Mouse (Mus musculus) CH12F3 (cell line): Measurements from ENCODE around the gene Cdnf.

Experiments used
- in situ Hi-C: fragments of 300-500 bp; cut with MboI; formaldehyde crosslinking; loops from 2 replicates; pipeline ENCODE4 v1.14.3; 2020; ENCODE audit warnings: low sequenced_read_pairs

Gene Cdnf

DNA sequence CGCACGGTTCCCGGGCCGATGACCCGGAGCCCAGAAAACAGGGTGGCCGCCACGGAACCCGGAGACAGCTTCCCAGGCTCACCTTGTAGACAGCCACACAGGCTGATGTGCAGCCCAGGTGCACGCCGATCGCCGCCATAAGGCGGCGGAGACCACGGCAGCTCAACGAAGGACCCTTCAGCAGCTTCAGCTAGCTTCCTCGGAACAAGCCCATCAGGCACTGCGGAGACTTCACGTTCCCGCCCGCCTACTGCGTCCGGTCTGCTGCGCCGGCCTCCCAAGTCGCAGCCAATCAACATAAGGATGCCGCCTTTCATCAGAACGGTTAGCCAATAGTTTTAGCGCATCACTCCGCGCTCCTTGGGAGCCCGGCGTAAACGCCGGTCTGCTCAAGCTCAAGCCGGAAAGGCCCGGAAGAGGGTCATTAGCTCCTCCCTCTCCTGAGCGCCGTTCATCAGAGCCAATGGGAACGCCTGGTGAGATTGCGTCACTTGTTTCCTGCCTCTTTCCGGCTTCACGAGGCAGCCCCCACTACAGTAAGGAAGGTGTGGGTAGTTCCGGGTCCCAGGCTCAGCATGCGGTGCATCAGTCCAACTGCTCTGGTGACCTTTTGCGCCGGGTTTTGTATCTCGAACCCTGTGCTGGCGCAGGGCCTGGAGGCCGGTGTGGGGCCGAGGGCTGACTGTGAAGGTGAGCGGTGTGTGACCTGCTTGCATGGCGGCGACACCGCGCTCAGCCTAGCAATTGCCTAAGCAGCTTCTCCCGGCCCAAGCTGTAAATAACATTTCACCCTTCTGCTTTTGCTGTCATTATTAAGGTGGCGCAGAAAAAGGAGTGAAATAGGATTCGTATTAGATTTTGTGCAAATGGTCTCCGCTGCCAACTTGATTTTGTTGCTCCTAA is at the start of gene Cdnf, which contains the start of the genes Gm45902 and Hspa14:
Cdnf (plus strand) TSS at position 479 of the 903 bp plus-strand sequence.
Gm45902 (minus strand) TSS at position 239 of the 903 bp plus-strand sequence.
Hspa14 (minus strand) TSS at position 263 of the 903 bp plus-strand sequence.
- in situ Hi-C loops = no loop called here

DNA sequence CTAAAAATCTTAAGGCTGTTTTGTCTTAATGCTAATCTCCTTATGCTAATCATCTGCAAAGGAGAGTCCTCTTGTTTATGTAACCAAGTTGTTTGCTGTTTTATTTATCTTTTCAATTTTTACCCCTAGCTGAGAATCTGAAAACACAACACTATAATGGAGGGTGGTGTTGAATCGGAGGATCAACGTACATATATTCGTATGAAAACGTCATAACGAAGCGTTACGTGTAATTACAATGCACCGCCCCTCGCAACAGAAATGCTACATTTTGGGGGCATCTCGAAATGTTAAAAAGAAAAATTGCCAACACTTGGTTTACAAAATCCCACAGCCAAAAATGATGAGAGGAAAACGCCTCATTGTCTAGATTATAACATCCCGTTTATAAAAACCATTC is 38.9 kb upstream of the Cdnf start:
- in situ Hi-C loops = no loop called here

DNA sequence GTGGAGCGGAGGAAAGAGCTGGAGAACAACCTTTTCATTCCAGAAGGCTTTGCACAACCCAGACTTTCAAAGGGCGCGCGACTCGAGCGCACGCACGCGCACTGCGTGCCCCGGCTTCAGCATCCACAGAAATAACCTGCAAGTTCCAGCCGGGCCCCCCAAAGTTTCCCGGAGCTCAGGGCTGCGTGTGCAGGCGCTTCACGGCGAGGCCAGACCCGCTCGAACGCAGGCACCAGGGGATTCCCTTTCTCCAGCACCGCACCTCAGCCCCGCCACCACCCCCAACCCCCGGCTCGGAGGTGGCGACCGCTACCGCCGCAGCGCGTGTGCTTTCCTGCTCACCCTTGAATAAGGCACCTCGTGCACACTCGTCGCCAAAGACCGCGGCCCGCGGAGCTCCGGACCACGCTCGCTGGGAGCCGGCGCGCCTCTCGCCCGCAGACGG is 38.4 kb upstream of the Cdnf start:
- in situ Hi-C loops = no loop called here

DNA sequence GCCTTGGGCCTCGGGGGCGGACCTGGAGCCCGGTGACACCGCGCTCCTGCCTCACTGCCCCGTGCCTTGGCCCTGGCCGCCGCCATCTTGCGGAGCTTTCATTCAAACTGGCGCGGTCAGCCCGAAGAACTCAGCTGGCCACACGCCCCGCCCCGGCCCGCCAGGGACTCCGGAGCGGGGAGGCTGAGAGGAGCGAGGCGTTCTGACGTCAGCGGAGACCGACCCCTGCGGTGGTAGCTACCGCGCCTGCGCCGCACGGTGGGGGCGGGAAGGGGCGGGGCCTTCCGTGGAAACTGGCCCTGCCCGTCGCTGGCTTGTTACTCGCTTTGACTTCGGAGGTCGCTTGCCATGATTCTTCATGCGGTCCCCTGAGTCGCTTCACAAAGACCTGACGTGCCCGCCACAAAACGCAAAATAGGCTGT is 38.0 kb upstream of the Cdnf start, which contains the start of gene Suv39h2:
Suv39h2 (minus strand) TSS at position 171 of the 423 bp plus-strand sequence.
- in situ Hi-C loops = no loop called here

DNA sequence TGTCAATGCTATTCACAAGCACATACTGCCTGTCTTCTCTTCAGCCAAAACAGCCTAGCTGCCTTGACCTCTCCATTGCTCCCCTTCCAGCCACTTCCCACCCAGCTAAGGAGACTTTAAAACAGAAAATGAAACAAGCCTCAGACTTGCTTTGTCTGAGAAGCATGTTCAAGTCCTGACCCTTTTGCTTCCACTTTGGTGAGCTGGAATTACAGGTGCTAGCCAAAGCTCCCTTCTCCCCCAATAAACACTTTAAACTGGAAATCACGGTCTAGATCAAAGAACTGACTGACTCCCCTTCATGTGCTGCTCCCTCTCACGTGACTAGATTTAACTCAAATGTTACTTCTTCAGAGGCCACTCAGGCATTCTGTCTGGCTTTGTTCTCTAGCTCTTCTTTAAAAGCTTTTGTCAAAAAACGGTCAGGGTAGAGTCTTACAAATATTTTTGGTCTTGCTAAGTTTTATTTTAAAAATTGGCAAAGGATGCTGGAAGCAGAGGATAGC is 37.0 kb upstream of the Cdnf start:
- in situ Hi-C loops = no loop called here

DNA sequence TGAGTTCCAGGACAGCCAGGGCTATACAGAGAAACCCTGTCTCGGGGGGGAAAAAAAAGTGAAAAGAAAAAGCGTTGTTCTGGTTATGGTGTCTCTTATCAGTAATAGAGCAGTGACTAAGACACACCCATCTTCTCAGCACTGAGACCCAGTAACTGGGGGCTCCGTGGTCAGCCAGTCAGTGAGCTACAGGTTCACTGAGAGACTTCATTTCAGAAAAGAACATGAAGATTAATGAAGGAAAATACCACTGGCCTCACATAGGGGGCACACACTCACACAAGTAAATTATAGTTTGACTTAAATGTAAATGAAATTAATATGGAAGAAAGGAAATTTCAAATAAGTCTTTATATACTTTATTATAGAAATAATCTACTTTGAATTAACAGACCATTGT is 32.6 kb upstream of the Cdnf start:
- in situ Hi-C loops = no loop called here

DNA sequence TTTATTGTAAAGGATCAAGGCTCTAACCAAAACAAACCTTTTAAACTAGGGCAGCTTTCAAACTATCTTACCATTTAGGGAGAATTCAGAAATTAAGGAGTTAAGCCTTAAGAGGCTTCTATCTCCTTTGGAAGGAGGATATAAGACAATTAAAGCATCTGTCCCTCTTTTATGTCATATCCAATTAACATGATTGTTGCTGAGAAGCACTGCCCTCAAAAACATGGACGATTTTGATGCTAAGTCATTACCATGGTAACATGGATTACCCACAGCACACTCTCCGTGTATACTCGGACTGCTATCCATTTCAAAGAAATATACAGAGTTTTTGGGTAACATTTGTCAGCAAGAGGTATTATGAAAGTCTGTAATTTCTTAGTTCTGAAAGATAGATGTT is 23.0 kb upstream of the Cdnf start:
- in situ Hi-C loops = no loop called here

DNA sequence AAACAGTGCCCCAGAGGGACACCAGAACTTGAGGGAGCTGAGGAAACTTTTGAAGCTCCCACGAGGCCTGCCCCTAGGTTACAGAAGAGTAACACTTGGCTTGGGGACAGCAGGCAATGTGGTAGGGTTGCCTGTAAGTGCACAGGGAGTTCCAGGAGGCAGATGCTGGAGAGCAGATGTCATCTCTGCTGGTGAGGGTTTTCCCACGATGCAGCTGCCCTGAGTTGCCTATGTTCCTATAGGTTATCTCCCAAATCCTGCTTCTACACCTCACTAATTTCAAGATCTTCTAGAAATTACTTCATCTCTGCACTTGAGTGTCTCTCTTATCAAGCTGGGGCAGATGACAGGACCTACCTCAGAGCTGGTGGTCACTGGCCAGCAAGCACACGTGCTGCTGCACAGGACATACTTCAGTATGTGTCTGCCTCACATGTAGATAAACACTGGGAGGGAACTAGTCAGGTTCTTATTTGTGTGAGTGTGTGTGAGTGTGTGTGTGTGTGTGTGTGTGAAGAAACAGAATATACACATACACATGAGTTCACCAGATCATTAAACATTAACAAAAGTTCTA is 18.9 kb upstream of the Cdnf start:
- in situ Hi-C loops = no loop called here

DNA sequence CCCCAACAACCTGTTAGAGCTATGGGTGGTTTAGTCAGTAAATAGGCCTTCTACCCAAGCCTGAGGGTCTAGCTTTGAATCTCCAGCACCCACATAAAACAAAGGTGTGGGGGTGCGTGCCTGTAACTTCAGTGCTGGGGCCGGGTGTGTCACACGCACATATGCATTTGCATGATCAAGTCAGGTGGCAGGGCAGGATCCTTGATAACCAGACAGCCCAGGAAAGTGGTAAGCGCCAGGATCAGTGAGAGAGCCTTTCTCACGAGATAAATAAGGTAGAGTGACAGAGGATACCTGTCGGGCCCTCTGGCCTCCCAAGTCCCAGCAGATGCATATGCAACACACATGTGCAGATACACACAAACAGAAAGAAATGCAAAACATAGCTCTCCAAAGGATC is 13.3 kb upstream of the Cdnf start:
- in situ Hi-C loops = no loop called here

DNA sequence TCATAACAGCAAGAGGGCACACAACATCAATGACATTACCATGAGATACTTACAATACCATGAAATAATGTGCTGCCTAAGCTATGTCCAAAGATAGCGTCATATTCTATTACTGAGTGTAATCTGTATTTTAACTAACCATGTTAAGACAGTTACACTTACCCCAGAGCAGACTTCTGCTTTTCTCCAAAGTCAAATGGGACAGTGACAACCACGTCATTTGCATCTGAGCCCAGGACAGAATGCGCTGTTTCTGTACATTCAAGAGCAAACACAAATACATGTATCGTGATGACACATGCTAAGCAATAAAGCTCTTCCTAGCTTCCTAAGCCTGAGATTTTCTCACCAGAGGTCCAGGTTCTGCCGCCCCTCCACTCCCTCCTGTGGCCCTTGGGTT is 11.9 kb upstream of the Cdnf start:
- in situ Hi-C loops = no loop called here

DNA sequence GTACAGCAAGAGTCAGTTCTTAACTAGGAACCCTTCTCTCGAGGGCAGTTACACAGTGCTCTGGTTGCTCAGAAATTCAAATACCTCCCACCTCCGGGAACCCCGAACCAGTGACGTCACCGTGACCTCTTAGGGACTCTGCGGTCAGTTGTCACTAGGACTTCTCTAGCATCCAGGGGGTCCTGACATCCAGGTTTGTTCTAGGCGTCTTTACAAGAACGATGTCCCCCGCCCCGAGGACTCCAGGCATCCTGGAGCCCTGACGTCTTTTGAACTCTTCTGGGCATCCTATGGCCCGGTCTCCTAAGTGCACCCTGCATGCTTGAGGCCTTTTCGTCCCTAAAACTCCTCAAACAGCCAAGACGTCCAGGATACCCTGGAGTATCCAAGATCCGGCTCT is 754 bp upstream of the Cdnf start:
- in situ Hi-C loops = no loop called here

DNA sequence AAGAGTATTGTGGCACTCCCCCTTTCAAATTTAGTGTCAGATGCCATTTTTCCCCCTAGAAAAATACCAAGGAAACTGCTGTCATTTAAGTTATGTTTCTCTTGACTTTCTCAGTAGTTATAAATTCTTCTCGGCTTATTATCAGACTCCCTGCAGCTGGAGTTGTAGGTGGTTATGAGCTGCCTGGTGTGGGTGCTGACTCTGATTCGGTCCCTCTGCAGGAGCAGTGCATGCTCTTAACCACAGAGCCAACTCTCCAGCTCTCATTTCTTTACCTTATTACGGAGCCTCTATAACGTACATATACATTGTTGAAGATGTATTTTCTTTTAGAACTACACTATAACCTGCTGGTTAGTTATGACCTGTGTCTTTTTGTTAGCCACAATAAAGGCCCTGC is 9.7 kb downstream of the Cdnf start:
- in situ Hi-C loops = no loop called here

DNA sequence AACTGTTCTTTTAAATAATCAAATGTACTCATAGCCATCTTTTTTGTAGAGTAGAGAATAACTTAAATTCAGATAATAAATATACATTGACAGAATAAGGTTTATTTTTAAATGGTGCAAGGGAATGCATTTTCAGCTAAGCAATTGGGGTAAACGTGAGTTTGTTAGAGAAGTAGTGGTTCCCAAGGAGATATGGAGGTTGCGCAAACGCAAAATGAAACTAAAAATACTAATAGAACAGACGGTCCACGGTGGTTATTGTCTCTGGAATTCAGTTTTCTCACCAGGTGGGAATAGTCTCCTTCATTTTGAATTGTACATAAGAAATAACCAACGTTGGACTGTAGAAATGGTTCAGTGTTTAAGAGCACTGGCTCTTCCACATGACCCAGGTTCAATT is 13.5 kb downstream of the Cdnf start:
- in situ Hi-C loops = loop anchor here (25.0 kb wide), 1 partner anchor 236 kb away; no protein-coding TSS in a partner anchor

DNA sequence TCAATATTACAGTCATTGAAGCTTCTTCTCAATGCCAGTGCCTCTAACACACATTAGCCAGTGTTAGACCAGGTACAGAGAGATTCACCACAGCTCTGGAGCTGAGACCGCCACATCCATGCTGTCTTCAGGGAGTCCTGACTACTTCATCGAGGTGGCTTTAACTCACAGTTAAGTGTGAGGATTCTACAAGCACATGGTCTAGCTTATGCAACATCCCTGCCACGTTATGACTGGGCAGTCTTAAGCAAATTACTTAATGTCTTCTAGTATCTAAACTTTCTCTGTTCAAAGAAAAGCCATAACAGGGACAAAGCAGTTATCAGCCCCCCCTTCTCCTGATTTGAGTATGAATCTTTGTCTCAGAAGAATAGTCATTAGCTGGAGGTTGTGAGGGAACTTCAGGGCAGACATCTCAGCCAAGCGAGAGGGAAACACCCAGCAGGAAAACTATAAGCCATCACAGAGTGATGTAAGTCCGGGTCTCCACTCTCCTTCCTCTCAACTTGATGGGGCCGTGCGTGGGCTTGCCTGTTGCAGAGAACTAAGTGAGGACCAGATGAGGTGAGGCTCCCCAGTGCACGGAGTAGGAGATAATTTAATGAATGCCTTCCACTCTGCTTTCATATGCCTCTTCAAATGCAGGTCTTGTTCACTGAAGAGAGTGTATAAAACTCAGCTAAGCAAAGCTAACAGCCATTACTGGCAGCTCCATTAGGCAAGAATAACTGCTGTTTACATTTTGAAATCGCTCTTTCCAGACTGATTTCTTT is 28.7 kb downstream of the Cdnf start:
- in situ Hi-C loops = loop anchor here (25.0 kb wide), 1 partner anchor 221 kb away; no protein-coding TSS in a partner anchor

DNA sequence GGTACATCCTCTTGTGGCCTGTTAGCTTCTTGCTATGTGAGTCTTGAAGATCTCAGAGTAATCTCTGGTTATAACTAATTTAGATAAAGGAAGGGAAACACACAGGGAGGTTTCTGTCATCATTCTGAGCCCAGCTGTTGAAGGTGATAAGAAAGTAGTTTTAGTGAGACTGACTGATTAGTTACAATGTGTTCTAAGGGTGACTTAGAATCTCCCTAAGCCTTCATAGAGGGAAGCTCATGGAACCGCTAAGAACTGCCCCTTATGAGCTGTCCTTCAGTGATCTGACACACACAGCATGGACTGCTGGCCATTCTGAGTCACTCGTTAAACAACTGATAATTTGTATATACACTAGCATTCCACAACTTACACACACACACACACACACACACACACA is 33.2 kb downstream of the Cdnf start:
- in situ Hi-C loops = loop anchor here (25.0 kb wide), 1 partner anchor 216 kb away; no protein-coding TSS in a partner anchor

DNA sequence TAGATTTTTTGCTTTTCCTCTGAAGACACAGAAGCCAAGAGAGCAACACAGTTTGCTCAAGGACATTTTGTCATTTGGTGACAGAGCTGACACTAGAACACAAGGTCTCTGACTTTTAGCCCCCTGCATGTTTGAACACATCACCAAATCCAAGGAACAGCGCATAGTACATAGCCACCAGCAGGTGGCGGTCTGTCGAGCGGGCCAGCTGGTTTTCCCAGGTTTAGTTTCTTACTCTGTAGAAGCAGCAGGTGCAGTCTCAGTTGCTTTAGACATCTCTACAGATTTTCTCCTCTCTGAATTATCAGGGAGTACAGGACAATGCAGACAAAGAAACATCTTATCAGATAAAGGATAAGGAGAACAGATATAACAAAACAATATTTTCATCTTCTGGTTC is 33.8 kb downstream of the Cdnf start:
- in situ Hi-C loops = loop anchor here (25.0 kb wide), 1 partner anchor 216 kb away; no protein-coding TSS in a partner anchor

DNA sequence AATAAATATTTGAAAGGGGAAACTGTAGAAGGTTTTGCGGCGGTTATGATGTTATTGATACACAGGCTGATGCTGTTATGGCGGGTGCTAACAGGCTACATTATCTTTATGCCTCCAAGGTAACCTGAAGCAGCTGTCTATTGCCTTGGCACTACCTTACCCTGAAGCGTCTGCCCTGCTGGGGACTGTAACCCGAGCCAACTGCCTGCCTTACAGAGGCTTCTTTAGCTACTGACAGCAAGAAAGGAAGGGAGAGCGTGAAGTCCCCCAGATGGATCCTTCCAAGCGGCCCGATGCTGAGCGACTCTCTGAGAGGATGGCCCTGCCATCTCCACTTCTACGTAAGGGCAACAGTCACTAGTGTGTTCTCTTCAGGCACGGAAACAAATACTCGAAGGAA is 57.4 kb downstream of the Cdnf start, which contains the start of gene Fam107b:
Fam107b (plus strand) TSS at position 303 of the 400 bp plus-strand sequence.
- in situ Hi-C loops = no loop called here

DNA sequence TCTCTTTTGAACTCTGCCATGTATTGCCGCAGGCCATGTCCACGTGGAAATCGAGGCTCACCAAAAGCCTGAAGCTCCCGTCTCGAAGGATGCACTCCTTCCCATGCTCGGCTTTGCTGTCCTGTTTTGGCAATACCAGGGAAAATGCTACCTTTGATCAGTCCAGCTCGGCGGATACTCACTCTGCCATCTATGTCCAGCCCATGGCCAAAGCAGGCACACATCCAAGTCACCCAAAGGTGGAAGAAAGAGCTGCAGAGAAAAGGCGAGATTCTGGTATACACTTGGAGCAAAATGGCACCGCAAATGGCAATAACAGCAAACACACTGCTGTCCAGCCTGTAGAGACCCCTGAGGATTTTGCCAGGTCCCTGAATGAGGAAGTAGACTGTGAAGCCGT is 57.8 kb downstream of the Cdnf start:
- in situ Hi-C loops = no loop called here

DNA sequence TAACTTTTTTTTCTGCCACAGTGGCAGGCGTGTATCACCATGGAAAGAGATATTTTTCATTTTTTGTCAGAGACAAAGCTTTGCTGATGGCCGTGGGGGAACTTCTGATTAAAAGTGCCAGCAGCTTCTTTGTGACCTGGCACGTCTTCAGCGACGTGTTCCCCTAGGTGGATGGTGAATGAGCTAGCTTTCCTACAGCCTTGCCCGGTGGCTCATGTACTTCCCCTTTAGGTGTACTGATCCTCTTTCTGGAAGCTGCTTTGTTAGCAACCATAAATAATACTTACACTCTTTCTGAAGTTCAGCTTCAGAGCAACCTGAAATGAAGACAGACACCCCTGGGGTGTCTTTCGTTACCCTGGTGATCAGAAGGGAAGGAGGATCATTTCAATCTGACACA is 61.1 kb downstream of the Cdnf start:
- in situ Hi-C loops = no loop called here

DNA sequence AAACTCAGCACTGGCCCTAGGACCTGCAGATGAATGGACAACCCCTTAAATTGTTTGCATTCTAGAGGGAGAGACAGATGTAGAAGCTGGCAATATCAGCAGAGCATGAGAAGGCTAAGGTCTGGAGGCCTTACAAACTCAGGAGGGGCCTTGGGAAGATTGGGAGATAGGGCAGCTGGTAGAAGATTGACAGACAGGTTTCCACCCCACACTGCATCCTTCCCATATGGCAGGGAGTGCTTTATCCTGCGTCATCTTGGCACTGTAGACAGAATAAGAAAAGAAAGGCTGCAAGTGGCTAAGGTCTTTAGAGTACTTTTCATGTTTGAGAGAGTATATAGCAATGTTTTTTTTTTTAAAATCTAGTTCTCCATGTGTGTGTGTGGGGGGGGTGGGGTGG is 62.3 kb downstream of the Cdnf start:
- in situ Hi-C loops = no loop called here
